Mouse (Mus musculus) lung, postnatal 0 days (tissue): ENCODE measurements around the gene Cd3eap.
A peak's percentile ranks its signal among the peaks of the same experiment; 100 is the strongest.

Source experiments
- CTCF ChIP-seq: IDR thresholded peaks from 2 replicates; pipeline ENCODE4 v1.5.1; 2016; ENCODE audit warnings: antibody characterized with exemption, mild to moderate bottlenecking
- EP300 ChIP-seq: IDR thresholded peaks from 2 replicates; pipeline ENCODE4 v1.6.1; 2016; ENCODE audit warnings: antibody characterized with exemption, mild to moderate bottlenecking, control low read depth

- TF ChIP-seq EP300, result no peak
- peak; percentile 42 for TF ChIP-seq CTCF
Measured at GRCm38 (mm10) chr7:19400946-19401345, 41.7 kb upstream of the Cd3eap start.
